Mouse (Mus musculus) yolk sac, embryonic 10.5 days (tissue): ENCODE results near the gene Ryr1.
"Not testable (repeated sequence)": the region's sequence is repeated elsewhere in the genome, so short reads cannot be mapped to it uniquely, and the experiment has no call there.

Source experiments
- DNase-seq: peaks from one replicate; pipeline ENCODE4 v3.0.0-alpha.2; 2017; ENCODE audit warnings: low spot score

Ryr1 gene

GRCm38 (mm10) chr7:29079419-29079950 lies 45.5 kb downstream of the Ryr1 start:
- DNase-seq: no peak

GRCm38 (mm10) chr7:29076977-29077376 lies 48.0 kb downstream of the Ryr1 start:
- no peak for DNase-seq

GRCm38 (mm10) chr7:29075208-29075607 lies 49.8 kb downstream of the Ryr1 start:
- DNase-seq: no peak

- DNase-seq: no peak
These were observed 52.3 kb downstream of the Ryr1 start for GRCm38 (mm10) chr7:29072689-29073088.

GRCm38 (mm10) chr7:29071169-29071891 lies 53.6 kb downstream of the Ryr1 start:
- no peak for DNase-seq

- DNase-seq: no peak
These were observed 54.4 kb downstream of the Ryr1 start for GRCm38 (mm10) chr7:29070364-29071168.

- peak; percentile 84 for DNase-seq
These were observed 57.2 kb downstream of the Ryr1 start for GRCm38 (mm10) chr7:29067758-29068157.

- not testable (repeated sequence) for DNase-seq
These were observed 61.5 kb downstream of the Ryr1 start for GRCm38 (mm10) chr7:29063476-29063875.

- no peak for DNase-seq
These were observed 63.4 kb downstream of the Ryr1 start for GRCm38 (mm10) chr7:29061522-29062037.

GRCm38 (mm10) chr7:29059445-29059844 lies 65.5 kb downstream of the Ryr1 start:
- DNase-seq: no peak

- peak; percentile 38 for DNase-seq
These were observed 72.2 kb downstream of the Ryr1 start for GRCm38 (mm10) chr7:29052821-29053220.

GRCm38 (mm10) chr7:29050797-29051196 lies 74.2 kb downstream of the Ryr1 start:
- peak; percentile 20 for DNase-seq

GRCm38 (mm10) chr7:29048615-29049014 lies 76.4 kb downstream of the Ryr1 start:
- no peak for DNase-seq

GRCm38 (mm10) chr7:29048070-29048469 lies 76.9 kb downstream of the Ryr1 start:
- no peak for DNase-seq

GRCm38 (mm10) chr7:29046533-29046932 lies 78.4 kb downstream of the Ryr1 start:
- DNase-seq: no peak

- no peak for DNase-seq
These were observed 80.7 kb downstream of the Ryr1 start for GRCm38 (mm10) chr7:29044302-29044701.

GRCm38 (mm10) chr7:29043674-29044057 lies 81.3 kb downstream of the Ryr1 start:
- no peak for DNase-seq

GRCm38 (mm10) chr7:29043016-29043673 lies 81.8 kb downstream of the Ryr1 start:
- DNase-seq: no peak

GRCm38 (mm10) chr7:29041194-29041593 lies 83.8 kb downstream of the Ryr1 start:
- no peak for DNase-seq

- no peak for DNase-seq
These were observed 84.9 kb downstream of the Ryr1 start for GRCm38 (mm10) chr7:29039985-29040661.

GRCm38 (mm10) chr7:29039604-29039984 lies 85.4 kb downstream of the Ryr1 start:
- DNase-seq: peak; percentile 84

- no peak for DNase-seq
These were observed 87.7 kb downstream of the Ryr1 start for GRCm38 (mm10) chr7:29037261-29037660.
